Mouse (Mus musculus) midbrain, postnatal 0 days (tissue): ENCODE data around the gene Grm4. TPM values are rescaled to one million over a fixed set of nuclear protein-coding genes. Genes with fewer than 3 reads are reported as not detected.

Experiments
- ATAC-seq: fragments of 200-750 bp; cut with Nextera tagmentation; 2 replicates; pipeline ENCODE4 v1.8.0; 2017; ENCODE audit warnings: moderate number of reproducible peaks, mild to moderate bottlenecking, moderate TSS enrichment, moderate library complexity; ENCODE audit not compliant: low FRiP score
- DNase-seq: peaks from one replicate; pipeline ENCODE4 v3.0.0-alpha.2; 2015; ENCODE audit warnings: low spot score
- H3K27ac ChIP-seq: fragments of 300-500 bp; sonication (generic); 2 replicates; pipeline ENCODE4 v1.5.1; 2014; ENCODE audit warnings: low read depth, mild to moderate bottlenecking, low read length, mixed read lengths
- H3K27me3 ChIP-seq: fragments of 300-500 bp; sonication (generic); 2 replicates; pipeline ENCODE4 v1.6.1; 2014; ENCODE audit warnings: low read length, control low read depth, mixed read lengths; ENCODE audit not compliant: insufficient read depth
- H3K36me3 ChIP-seq: fragments of 300-500 bp; sonication (generic); 2 replicates; pipeline ENCODE4 v1.6.1; 2014; ENCODE audit warnings: low read length, control low read depth, mixed read lengths; ENCODE audit not compliant: insufficient read depth
- H3K4me1 ChIP-seq: fragments of 300-500 bp; sonication (generic); 2 replicates; pipeline ENCODE4 v1.6.1; 2014; ENCODE audit warnings: mild to moderate bottlenecking, control low read depth, antibody characterized with exemption, low read length, mixed read lengths; ENCODE audit not compliant: insufficient read depth
- H3K4me2 ChIP-seq: fragments of 300-500 bp; sonication (generic); 2 replicates; pipeline ENCODE4 v1.6.1; 2014; ENCODE audit warnings: low read depth, mild to moderate bottlenecking, low read length, mixed read lengths; ENCODE audit not compliant: poor library complexity, severe bottlenecking
- H3K4me3 ChIP-seq: fragments of 300-500 bp; sonication (generic); 2 replicates; pipeline ENCODE4 v1.5.1; 2014; ENCODE audit warnings: low read depth, mild to moderate bottlenecking, low read length, moderate library complexity
- H3K9ac ChIP-seq: fragments of 300-500 bp; sonication (generic); replicated peaks from 2 replicates; pipeline ENCODE4 v1.6.1; 2014; ENCODE audit warnings: mild to moderate bottlenecking, low read length, moderate library complexity, mixed read lengths; ENCODE audit not compliant: poor library complexity, severe bottlenecking
- H3K9me3 ChIP-seq: fragments of 300-500 bp; sonication (generic); 2 replicates; pipeline ENCODE4 v1.6.1; 2016; ENCODE audit warnings: low read length, control low read depth
- CTCF ChIP-seq: IDR thresholded peaks from 2 replicates; pipeline ENCODE4 v1.5.1; 2016; ENCODE audit warnings: antibody characterized with exemption, mild to moderate bottlenecking
- WGBS: fragments of 180-500 bp; shearing (Covaris S2); extraction: QIAGEN DNeasy Blood & Tissue Kit; methylation state at CpG from one replicate; pipeline ENCODE4 v1.1.7; 2014; 5-methylcytosine and 5-hydroxymethylcytosine counted together
- polyA plus RNA-seq: library from polyadenylated mRNA; unstranded; fragments of >200 nt; fragmentation: Nextera tagmentation; extraction: Ambion mirVana; gene quantifications from 2 replicates; pipeline ENCODE4 v1.2.1, GENCODE M21; 2015
- total RNA-seq: library from RNA; depleted of rRNA; stranded (reverse); fragments of >200 nt; gene quantifications from 2 replicates; pipeline ENCODE4 v1.2.3, GENCODE M21; 2014

Grm4 gene
- total and polyA plus RNA-seq, 2 experiments from 2014 or later: 11.1 to 54.0 TPM

DNA sequence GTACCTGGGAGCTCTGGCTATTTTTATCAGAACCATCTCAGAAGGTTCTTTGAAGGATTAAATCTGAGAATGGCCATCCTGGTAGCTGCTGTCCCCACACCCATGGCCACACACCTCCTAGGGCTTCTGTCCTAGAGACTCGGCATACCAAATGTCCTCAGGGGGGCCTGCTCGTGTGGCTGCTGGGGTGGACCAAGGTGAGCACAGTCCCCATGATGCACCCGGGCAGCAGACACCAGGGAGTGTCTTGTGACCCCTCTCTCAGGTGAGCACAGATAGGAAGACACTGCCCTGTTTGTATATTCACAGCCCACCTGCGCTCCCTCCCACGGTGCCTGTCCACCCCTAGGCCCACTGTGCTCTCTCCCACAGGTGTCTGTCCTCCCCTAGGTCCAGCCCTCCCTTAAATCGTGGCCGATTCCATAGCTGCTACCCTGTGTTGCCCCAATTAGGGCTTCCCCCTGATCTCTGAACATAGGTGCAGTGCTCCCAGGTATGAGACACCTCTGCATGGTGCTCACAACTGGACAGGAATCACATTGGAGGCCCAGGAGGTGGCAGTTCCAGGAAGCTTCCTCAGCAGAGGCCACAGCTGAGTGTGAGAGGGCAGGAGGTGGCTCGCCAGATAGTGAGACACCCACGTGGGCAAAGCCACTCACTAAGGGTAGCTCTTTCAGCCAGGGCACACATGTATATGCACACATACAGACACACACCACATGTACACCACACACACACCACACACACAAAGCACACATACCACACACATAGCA lies 66.0 kb downstream of the Grm4 start:
- WGBS: 80% methylated on average over 9 of the region's 9 CpGs

DNA sequence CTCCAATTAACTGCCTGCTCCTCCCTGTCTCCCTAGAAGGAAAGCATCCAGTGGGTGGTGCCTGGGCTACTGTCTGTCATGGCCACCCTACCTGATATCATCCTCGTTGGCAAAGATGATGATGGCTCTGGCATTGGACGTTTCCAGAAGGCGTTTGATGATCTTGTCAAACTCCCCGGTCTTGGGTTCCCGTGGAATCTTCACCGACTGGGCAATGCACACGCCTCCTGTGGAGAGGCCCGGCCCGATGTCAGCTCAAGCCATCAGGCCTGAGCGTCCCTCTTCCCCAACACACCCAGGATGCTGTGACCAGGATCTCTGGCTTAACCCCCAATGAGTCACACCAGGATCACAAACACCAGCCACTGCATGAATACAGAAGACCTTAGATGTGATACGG lies 66.8 kb downstream of the Grm4 start:
- no peak overlapping the region for H3K4me3 ChIP-seq
- H3K27ac ChIP-seq: no peak overlapping the region
- H3K36me3 ChIP-seq: no peaks in the 10 kb centered on the region
- no peaks in the 10 kb centered on the region for H3K9me3 ChIP-seq
- WGBS: 86% methylated on average over 11 of the region's 11 CpGs
- H3K27me3 ChIP-seq: no peaks in the 10 kb centered on the region
- ATAC-seq (no peak), DNase-seq (no peak)
- no peak for TF ChIP-seq CTCF
- H3K4me2 ChIP-seq: no peak overlapping the region
- H3K9ac ChIP-seq: no peak overlapping the region
- no peaks in the 10 kb centered on the region for H3K4me1 ChIP-seq

More for the DNA sequence above, 66.0 kb downstream of the Grm4 start:
- Histone ChIP-seq H3K4me2 (no peak overlapping the region), H3K9ac (no peak overlapping the region), H3K27ac (no peak overlapping the region), H3K9me3 (no peaks in the 10 kb centered on the region), H3K36me3 (no peaks in the 10 kb centered on the region), H3K4me3 (no peak overlapping the region), H3K4me1 (no peaks in the 10 kb centered on the region), H3K27me3 (no peaks in the 10 kb centered on the region)
- no peak for DNase-seq
- TF ChIP-seq CTCF: no peak
- ATAC-seq: no peak

- Histone ChIP-seq H3K36me3 (no peaks in the 10 kb centered on the region), H3K27ac (no peak overlapping the region), H3K9ac (no peak overlapping the region), H3K4me3 (no peak overlapping the region), H3K4me2 (no peak overlapping the region), H3K4me1 (no peaks in the 10 kb centered on the region), H3K9me3 (no peaks in the 10 kb centered on the region), H3K27me3 (no peaks in the 10 kb centered on the region)
- TF ChIP-seq CTCF: no peak
- ATAC-seq (no peak), DNase-seq (no peak)
- WGBS: 88% methylated on average over 8 of the region's 8 CpGs
Measured at GRCm38 (mm10) chr17:27453045-27453444, 68.2 kb downstream of the Grm4 start.

- WGBS: 13% methylated on average over 9 of the region's 9 CpGs
Measured at GRCm38 (mm10) chr17:27451787-27452186, 69.4 kb downstream of the Grm4 start.

GRCm38 (mm10) chr17:27451216-27451615 lies 70.0 kb downstream of the Grm4 start:
- 90% methylated on average over 14 of the region's 14 CpGs for WGBS

More at GRCm38 (mm10) chr17:27451787-27452186, 69.4 kb downstream of the Grm4 start:
- H3K9me3 ChIP-seq: no peaks in the 10 kb centered on the region
- no peaks in the 10 kb centered on the region for H3K27me3 ChIP-seq
- DNase-seq: no peak
- H3K4me1 ChIP-seq: no peaks in the 10 kb centered on the region
- H3K4me2 ChIP-seq: no peak overlapping the region
- H3K36me3 ChIP-seq: no peaks in the 10 kb centered on the region; the same call in 1 of the 2 replicates
- no peak overlapping the region for H3K27ac ChIP-seq
- no peak overlapping the region for H3K9ac ChIP-seq
- no peak overlapping the region for H3K4me3 ChIP-seq
- peak; percentile 52 for TF ChIP-seq CTCF
- no peak for ATAC-seq

DNA sequence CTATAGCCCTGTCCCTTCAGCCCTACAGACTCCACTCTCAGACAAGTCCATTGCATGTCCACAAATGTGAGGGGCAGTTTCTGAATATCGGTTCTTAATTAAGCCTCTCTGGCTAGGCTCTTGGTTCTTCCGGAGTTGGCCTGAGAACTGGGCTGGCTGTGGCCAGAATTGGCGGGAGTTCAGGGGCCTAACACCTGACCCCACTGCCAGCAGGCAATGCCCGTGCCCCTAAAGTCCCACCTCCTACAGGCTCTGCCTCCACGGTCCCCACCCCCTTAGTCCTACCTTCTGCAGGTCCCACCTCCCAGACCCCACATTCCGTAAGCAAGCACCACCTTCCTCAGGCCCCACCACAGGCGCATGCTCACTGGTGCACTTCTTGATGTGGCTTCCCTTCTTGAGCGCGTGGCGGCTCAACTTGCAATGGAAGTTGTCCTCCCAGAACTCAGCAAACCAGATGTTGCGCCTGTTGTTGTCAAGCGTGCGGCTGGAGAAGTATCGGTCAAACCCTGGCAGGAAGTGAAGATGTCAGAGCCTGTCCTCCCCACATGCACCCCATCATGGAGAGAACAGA lies 71.4 kb downstream of the Grm4 start:
- H3K4me3 ChIP-seq: no peak overlapping the region
- TF ChIP-seq CTCF: no peak
- H3K4me2 ChIP-seq: no peak overlapping the region
- no peaks in the 10 kb centered on the region for H3K9me3 ChIP-seq
- 88% methylated on average over 14 of the region's 14 CpGs for WGBS
- no peak overlapping the region for H3K9ac ChIP-seq
- DNase-seq (no peak), ATAC-seq (no peak)
- no peaks in the 10 kb centered on the region; the same call in 1 of the 2 replicates for H3K36me3 ChIP-seq
- no peaks in the 10 kb centered on the region for H3K27me3 ChIP-seq
- no peak overlapping the region for H3K27ac ChIP-seq
- H3K4me1 ChIP-seq: no peaks in the 10 kb centered on the region

More at GRCm38 (mm10) chr17:27451216-27451615, 70.0 kb downstream of the Grm4 start:
- no peak for DNase-seq
- Histone ChIP-seq H3K4me1 (no peaks in the 10 kb centered on the region), H3K4me3 (no peak overlapping the region), H3K9me3 (no peaks in the 10 kb centered on the region), H3K36me3 (no peaks in the 10 kb centered on the region; the same call in 1 of the 2 replicates), H3K27me3 (no peaks in the 10 kb centered on the region), H3K27ac (no peak overlapping the region), H3K4me2 (no peak overlapping the region), H3K9ac (no peak overlapping the region)
- no peak for TF ChIP-seq CTCF
- no peak for ATAC-seq
